Mouse (Mus musculus) thymus, adult 2 months (tissue): ENCODE measurements around the gene Pappa2. TPM values are rescaled to one million over a fixed set of nuclear protein-coding genes. Genes with fewer than 3 reads are reported as not detected.

Experiments used
- DNase-seq: peaks from one replicate; pipeline ENCODE4 v3.0.0; 2021
- H3K27ac ChIP-seq: fragments of 200-500 bp; 2 replicates; pipeline ENCODE4 v1.5.1; 2012; ENCODE audit warnings: low read length, control low read depth; ENCODE audit not compliant: control insufficient read depth, insufficient read depth
- H3K27me3 ChIP-seq: fragments of 200-500 bp; 2 replicates; pipeline ENCODE4 v1.6.1; 2012; ENCODE audit warnings: mild to moderate bottlenecking, low read length, moderate library complexity, mixed read lengths; ENCODE audit not compliant: control insufficient read depth, insufficient read depth
- H3K36me3 ChIP-seq: fragments of 200-500 bp; 2 replicates; pipeline ENCODE4 v1.6.1; 2012; ENCODE audit warnings: mild to moderate bottlenecking, low read length, moderate library complexity; ENCODE audit not compliant: control insufficient read depth, insufficient read depth
- H3K4me1 ChIP-seq: fragments of 200-500 bp; replicated peaks from 2 replicates; pipeline ENCODE4 v1.6.1; 2012; ENCODE audit warnings: low read length; ENCODE audit not compliant: control insufficient read depth, insufficient read depth
- H3K4me3 ChIP-seq: fragments of 200-500 bp; 2 replicates; pipeline ENCODE4 v1.5.1; 2012; ENCODE audit warnings: mild to moderate bottlenecking, low read length, control low read depth, moderate library complexity; ENCODE audit not compliant: control insufficient read depth, insufficient read depth
- CTCF ChIP-seq: fragments of 200-500 bp; IDR thresholded peaks from 2 replicates; pipeline ENCODE4 v1.5.1; 2012; ENCODE audit warnings: mild to moderate bottlenecking, control low read depth, low read length, moderate library complexity, borderline replicate concordance; ENCODE audit not compliant: control insufficient read depth, poor library complexity, insufficient read depth; ENCODE audit errors: extremely low read depth
- POLR2A ChIP-seq: fragments of 200-500 bp; IDR thresholded peaks from 2 replicates; pipeline ENCODE4 v1.6.1; 2012; ENCODE audit warnings: mild to moderate bottlenecking, low read length, control low read depth, moderate library complexity; ENCODE audit not compliant: control insufficient read depth, poor library complexity, insufficient read depth; ENCODE audit errors: extremely low read depth
- WGBS: fragments of 180-500 bp; shearing (Covaris S2); methylation state at CpG from one replicate; pipeline ENCODE4 v1.1.7; 2018; 5-methylcytosine and 5-hydroxymethylcytosine counted together
- polyA plus RNA-seq: library from polyadenylated mRNA; depleted of rRNA; stranded (reverse); fragments of >200 nt; gene quantifications from 2 replicates; pipeline ENCODE4 v1.2.3, GENCODE M21; 2012

Gene Pappa2
- polyA plus RNA-seq, 1 experiment, result 0.62 TPM

DNA sequence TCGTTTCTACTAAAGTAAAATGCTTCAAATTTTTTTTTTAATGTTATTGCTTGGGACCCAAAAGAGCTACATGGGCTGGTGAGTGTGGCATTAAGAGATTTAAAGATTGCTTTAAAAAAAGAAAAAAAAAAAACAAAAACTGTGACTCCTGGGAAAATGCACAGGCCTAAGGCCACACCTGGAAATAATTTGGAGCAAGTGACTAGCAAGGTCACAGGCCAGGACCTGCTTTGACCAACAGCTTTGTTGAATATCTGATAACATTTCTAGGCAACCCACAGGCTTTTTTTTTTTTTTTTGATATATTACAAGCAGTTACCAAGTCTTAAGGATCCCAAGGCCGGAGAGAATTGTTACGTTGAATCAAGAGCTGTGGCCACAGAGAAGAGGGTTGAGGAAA, 39.3 kb downstream of the Pappa2 start:
- no peaks in the 10 kb centered on the region for H3K4me1 ChIP-seq
- TF ChIP-seq POLR2A (no peak), CTCF (no peak)
- H3K36me3 ChIP-seq, result no peaks in the 10 kb centered on the region
- H3K27ac ChIP-seq, result no peak overlapping the region
- no peaks in the 10 kb centered on the region for H3K27me3 ChIP-seq
- H3K4me3 ChIP-seq, result no peak overlapping the region
- DNase-seq, result no peak
- WGBS, result 94% methylated on average over 3 of the region's 3 CpGs

DNA sequence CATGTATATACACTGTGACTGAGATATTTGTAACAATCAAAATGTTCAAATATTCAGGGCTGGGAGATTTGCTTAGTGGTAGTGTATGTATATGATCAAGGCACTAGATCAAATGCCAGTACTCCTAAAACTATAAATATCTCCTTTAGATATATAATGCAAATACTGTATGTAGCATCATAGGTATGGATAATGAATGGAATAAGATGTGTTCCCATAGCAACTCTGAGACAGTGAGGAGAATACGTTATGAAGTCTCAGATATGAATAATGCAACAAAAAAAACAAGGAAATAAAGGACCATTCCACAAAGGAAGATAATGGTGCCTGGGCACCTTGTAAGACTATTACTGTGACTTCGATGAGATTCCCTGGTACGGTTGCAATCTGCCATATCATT, 45.8 kb downstream of the Pappa2 start:
- WGBS, result 95% methylated on average over 3 of the region's 3 CpGs
- no peak for DNase-seq
- TF ChIP-seq POLR2A (no peak), CTCF (no peak)
- no peaks in the 10 kb centered on the region for H3K4me1 ChIP-seq
- no peaks in the 10 kb centered on the region for H3K27me3 ChIP-seq
- H3K27ac ChIP-seq, result no peak overlapping the region
- no peak overlapping the region for H3K4me3 ChIP-seq
- H3K36me3 ChIP-seq, result no peaks in the 10 kb centered on the region

DNA sequence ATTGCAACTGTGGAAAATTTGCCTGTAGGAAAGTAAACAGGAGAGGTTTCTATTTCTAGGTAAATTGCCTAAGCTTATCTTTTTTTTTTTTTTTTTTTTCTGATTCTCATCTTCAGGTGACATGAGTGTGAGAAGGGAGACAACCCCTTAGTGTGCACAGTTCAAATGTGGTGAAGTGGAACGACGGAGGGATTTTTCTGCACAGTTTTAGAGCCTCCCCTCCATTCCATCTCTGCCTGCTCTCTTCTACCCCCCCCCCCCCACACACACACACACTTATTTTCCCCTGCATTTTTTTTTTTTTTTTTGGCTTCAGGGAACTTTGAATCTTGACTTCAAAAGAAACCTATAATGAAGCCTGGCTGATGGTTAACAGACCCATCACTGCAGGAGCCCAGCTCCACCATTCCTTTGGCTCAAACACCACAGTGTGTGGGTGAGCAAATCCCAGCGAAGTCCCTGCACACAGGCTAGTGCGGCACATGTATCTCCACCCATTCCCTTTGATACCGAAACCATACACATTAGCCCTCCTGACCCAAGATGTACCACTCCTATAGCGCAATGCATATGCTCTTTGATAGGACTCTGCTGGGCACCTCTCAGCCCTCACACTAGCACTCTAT, 49.0 kb downstream of the Pappa2 start:
- 93% methylated on average over 6 of the region's 6 CpGs for WGBS
- TF ChIP-seq POLR2A (no peak), CTCF (no peak)
- H3K27ac ChIP-seq, result no peak overlapping the region
- H3K4me1 ChIP-seq, result no peaks in the 10 kb centered on the region
- no peak overlapping the region for H3K4me3 ChIP-seq
- H3K36me3 ChIP-seq, result no peaks in the 10 kb centered on the region
- no peak for DNase-seq
- no peaks in the 10 kb centered on the region for H3K27me3 ChIP-seq

DNA sequence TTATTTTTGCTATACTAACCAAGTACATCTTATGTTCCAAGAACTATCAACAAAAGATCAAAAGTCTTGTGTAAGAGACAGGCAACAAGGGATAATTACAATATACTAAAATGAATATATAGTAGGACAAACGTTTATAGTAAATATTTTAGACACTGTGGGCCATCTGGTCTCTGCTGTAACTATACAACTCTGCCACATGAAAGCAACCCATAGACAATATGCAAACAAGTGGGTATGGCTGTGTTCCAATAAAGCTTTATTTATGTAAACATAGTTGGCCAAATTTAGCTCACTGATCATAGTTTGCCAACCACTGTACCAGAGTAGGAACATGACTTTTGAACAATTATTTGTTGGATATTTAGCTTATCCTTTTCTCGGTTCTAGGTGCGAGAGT, 50.9 kb downstream of the Pappa2 start:
- Histone ChIP-seq H3K36me3 (no peaks in the 10 kb centered on the region), H3K27me3 (no peaks in the 10 kb centered on the region), H3K4me1 (no peaks in the 10 kb centered on the region), H3K27ac (no peak overlapping the region), H3K4me3 (no peak overlapping the region)
- 84% methylated on average over 3 of the region's 3 CpGs for WGBS
- no peak for TF ChIP-seq POLR2A
- TF ChIP-seq CTCF, result no peak
- DNase-seq, result no peak

DNA sequence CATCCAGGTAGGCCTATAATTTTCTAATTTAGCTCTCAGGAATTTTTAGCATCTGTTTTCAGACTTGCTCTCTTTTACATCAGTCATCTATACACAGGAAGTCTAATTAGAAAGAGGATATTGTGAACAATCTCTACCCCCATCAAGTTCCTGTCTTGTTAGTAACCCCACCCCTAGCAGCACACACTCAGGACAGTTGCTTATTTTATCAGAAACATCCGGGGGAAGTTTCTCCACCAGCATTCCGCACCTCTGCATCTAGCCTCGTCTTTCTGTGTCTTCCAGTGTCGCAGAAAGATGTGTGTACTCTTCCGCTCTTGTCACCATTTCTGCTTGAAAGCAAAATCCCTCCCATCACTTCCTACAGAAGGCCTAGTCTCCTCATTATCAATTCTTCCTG, 59.8 kb downstream of the Pappa2 start:
- TF ChIP-seq POLR2A (no peak), CTCF (no peak)
- no peak overlapping the region for H3K4me3 ChIP-seq

DNA sequence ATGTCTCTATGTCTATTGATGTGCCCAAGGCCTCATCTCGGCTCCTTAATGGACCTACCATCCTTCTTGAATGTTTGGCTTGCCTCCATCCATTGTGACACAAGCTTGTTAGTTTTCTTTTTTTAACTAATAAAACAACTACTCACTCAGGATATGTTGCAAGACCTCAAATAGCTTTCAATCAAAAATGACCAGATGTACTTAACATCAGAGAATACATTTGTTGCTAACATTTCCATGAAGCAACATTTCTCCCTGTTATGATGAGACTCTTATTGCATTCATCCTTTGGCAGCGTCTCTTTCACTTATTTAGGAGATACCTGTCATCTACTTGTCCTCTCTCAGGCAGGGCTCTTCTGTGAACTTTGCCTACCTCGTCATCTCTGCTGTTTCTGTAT, 61.4 kb downstream of the Pappa2 start:
- H3K36me3 ChIP-seq, result no peaks in the 10 kb centered on the region
- WGBS, result 85% methylated on average over 3 of the region's 3 CpGs
- H3K27ac ChIP-seq, result no peak overlapping the region
- TF ChIP-seq CTCF (no peak), POLR2A (no peak)
- no peaks in the 10 kb centered on the region for H3K27me3 ChIP-seq
- no peak overlapping the region for H3K4me3 ChIP-seq
- no peak for DNase-seq
- H3K4me1 ChIP-seq, result no peaks in the 10 kb centered on the region

More for the DNA sequence above, 59.8 kb downstream of the Pappa2 start:
- no peak for DNase-seq
- no peaks in the 10 kb centered on the region for H3K36me3 ChIP-seq
- H3K27ac ChIP-seq, result no peak overlapping the region
- no peaks in the 10 kb centered on the region for H3K4me1 ChIP-seq
- H3K27me3 ChIP-seq, result no peaks in the 10 kb centered on the region
- 72% methylated on average over 5 of the region's 5 CpGs for WGBS

DNA sequence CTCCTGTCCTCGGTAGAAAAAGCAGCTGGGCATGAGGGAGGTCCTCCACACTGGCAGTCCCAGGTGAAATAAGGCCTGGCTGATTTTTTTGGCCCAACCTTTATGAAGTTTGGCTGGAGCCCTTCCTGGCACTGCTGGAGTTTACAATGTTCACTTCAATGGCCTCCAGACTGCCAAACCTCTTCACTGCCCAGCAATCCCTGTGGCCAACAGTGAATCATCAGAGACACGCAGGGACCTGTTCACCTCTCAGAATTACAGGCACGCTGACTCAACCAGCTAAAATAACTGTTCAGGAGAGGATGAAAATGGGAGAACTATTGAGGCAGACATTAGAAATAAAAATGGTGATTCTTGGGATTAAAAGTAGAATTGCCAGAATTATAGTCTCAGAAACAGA, 63.2 kb downstream of the Pappa2 start:
- TF ChIP-seq POLR2A, result no peak
- TF ChIP-seq CTCF, result no peak
- Histone ChIP-seq H3K4me3 (no peak overlapping the region), H3K27ac (no peak overlapping the region), H3K36me3 (no peaks in the 10 kb centered on the region), H3K4me1 (no peaks in the 10 kb centered on the region), H3K27me3 (no peaks in the 10 kb centered on the region)
- WGBS, result 88% methylated on average over 3 of the region's 3 CpGs
- no peak for DNase-seq
